Mouse (Mus musculus) B cell, adult 67 days (primary cell): ENCODE measurements around the gene Idh3g. TPM values are rescaled to one million over a fixed set of nuclear protein-coding genes. Genes with fewer than 3 reads are reported as not detected.

Source experiments
- total RNA-seq, 2 experiments: library from RNA; stranded (reverse); gene quantifications; 4 replicates each; pipeline ENCODE4 v1.2.4; 2023

Idh3g gene
- total RNA-seq, result 100 to 1,000 TPM; 165 to 167 TPM

GRCm38 (mm10) chrX:73786364-73787224 is at the start of gene Idh3g, which contains the start of gene Ssr4:
TSS of gene Idh3g (minus strand) at chrX:73786897.
TSS of gene Ssr4 (plus strand) at chrX:73787028.

GRCm38 (mm10) chrX:73824185-73825151 is 37.8 kb upstream of the Idh3g start, which contains the start of gene Pdzd4:
TSS of gene Pdzd4 (minus strand) at chrX:73824969.

GRCm38 (mm10) chrX:73774168-73774760 is 12.4 kb downstream of the Idh3g start, which contains the start of gene Srpk3:
TSS of gene Srpk3 (plus strand) at chrX:73774405.

GRCm38 (mm10) chrX:73756334-73757140 is 30.2 kb downstream of the Idh3g start, which contains the start of gene Plxnb3:
TSS of gene Plxnb3 (plus strand) at chrX:73757090.

Other genes starting within 250 kb of the Idh3g start
- gene Dusp9, start 147.5 kb downstream of the Idh3g start, total RNA-seq, result not detected
- gene Pnck, start 126.8 kb downstream of the Idh3g start, total RNA-seq, result under 1 TPM in 1 of 2 experiments, not detected in 1; 0.71 TPM
- not detected for gene Slc6a8, start 113.7 kb downstream of the Idh3g start, total RNA-seq
- gene Bcap31, start 70.7 kb downstream of the Idh3g start, total RNA-seq, result 100 to 1,000 TPM; 141 to 158 TPM
- gene Abcd1, start 70.3 kb downstream of the Idh3g start, total RNA-seq, result 10 to 100 TPM; 75.3 to 75.4 TPM
- gene Plxnb3, start 29.8 kb downstream of the Idh3g start, total RNA-seq, result under 1 TPM in 1 of 2 experiments, not detected in 1; 0.15 TPM
- 100 to 1,000 TPM; 171 to 179 TPM for gene Srpk3, start 12.5 kb downstream of the Idh3g start, total RNA-seq
- 100 to 1,000 TPM; 124 to 147 TPM for gene Ssr4, start 131 bp upstream of the Idh3g start, total RNA-seq
- under 1 TPM; 0.24 to 0.61 TPM for gene Pdzd4, start 38.1 kb upstream of the Idh3g start, total RNA-seq
- not detected for gene Avpr2, start 105.2 kb upstream of the Idh3g start, total RNA-seq
- gene L1cam, start 109.2 kb upstream of the Idh3g start, total RNA-seq, result 10 to 100 TPM; 13.4 to 20.8 TPM
- gene Arhgap4, start 135.0 kb upstream of the Idh3g start, total RNA-seq, result 100 to 1,000 TPM; 363 to 422 TPM
- 10 to 100 TPM; 71.0 to 72.1 TPM for gene Naa10, start 135.0 kb upstream of the Idh3g start, total RNA-seq
- 10 to 100 TPM; 22.6 to 28.2 TPM for gene Renbp, start 144.0 kb upstream of the Idh3g start, total RNA-seq
- 100 to 1,000 TPM; 109 to 126 TPM for gene Hcfc1, start 179.5 kb upstream of the Idh3g start, total RNA-seq
- 100 to 1,000 TPM; 162 to 201 TPM for gene Irak1, start 237.0 kb upstream of the Idh3g start, total RNA-seq